Mouse (Mus musculus) layer of hippocampus, adult 11-12 months (tissue): Measurements from ENCODE around the gene Sult6b2.

Experiments used
- DNase-seq: peaks from one replicate; pipeline ENCODE4 v3.0.0; 2022; ENCODE audit warnings: low spot score

Sult6b2 gene

GRCm38 (mm10) chr6:142779045-142779811, 25.1 kb downstream of the Sult6b2 start:
- peak; percentile 72 for DNase-seq

GRCm38 (mm10) chr6:142776935-142777334, 27.4 kb downstream of the Sult6b2 start:
- no peak for DNase-seq

- DNase-seq, result no peak
Measured at GRCm38 (mm10) chr6:142773566-142773965, 30.7 kb downstream of the Sult6b2 start.

GRCm38 (mm10) chr6:142771643-142772042, 32.7 kb downstream of the Sult6b2 start:
- no peak for DNase-seq

- DNase-seq, result no peak
Measured at GRCm38 (mm10) chr6:142769896-142770295, 34.4 kb downstream of the Sult6b2 start.

GRCm38 (mm10) chr6:142767305-142767704, 37.0 kb downstream of the Sult6b2 start:
- DNase-seq, result no peak

GRCm38 (mm10) chr6:142764933-142765332, 39.4 kb downstream of the Sult6b2 start:
- no peak for DNase-seq

- no peak for DNase-seq
Measured at GRCm38 (mm10) chr6:142759633-142760032, 44.7 kb downstream of the Sult6b2 start.

- DNase-seq, result no peak
Measured at GRCm38 (mm10) chr6:142758562-142758961, 45.7 kb downstream of the Sult6b2 start.

- DNase-seq, result no peak
Measured at GRCm38 (mm10) chr6:142757976-142758375, 46.3 kb downstream of the Sult6b2 start.

GRCm38 (mm10) chr6:142757334-142757965, 46.9 kb downstream of the Sult6b2 start:
- DNase-seq, result no peak

GRCm38 (mm10) chr6:142756507-142757333, 47.6 kb downstream of the Sult6b2 start, which contains the start of gene Cmas:
TSS of gene Cmas (plus strand) at chr6:142756686.
- DNase-seq, result peak; percentile 93

GRCm38 (mm10) chr6:142752331-142753246, 51.7 kb downstream of the Sult6b2 start:
- DNase-seq, result no peak

GRCm38 (mm10) chr6:142751365-142751764, 52.9 kb downstream of the Sult6b2 start:
- no peak for DNase-seq

- no peak for DNase-seq
Measured at GRCm38 (mm10) chr6:142748057-142748708, 56.1 kb downstream of the Sult6b2 start.

- DNase-seq, result no peak
Measured at GRCm38 (mm10) chr6:142747165-142747564, 57.1 kb downstream of the Sult6b2 start.

GRCm38 (mm10) chr6:142746765-142747164, 57.5 kb downstream of the Sult6b2 start:
- no peak for DNase-seq

GRCm38 (mm10) chr6:142745484-142745883, 58.8 kb downstream of the Sult6b2 start:
- no peak for DNase-seq

- DNase-seq, result no peak
Measured at GRCm38 (mm10) chr6:142743193-142743592, 61.1 kb downstream of the Sult6b2 start.

- DNase-seq, result no peak
Measured at GRCm38 (mm10) chr6:142741763-142742162, 62.5 kb downstream of the Sult6b2 start.

GRCm38 (mm10) chr6:142738637-142739036, 65.7 kb downstream of the Sult6b2 start:
- DNase-seq, result no peak
